Mouse (Mus musculus): Measurements from ENCODE around the gene Mfn1.

- TF ChIP-seq CTCF (IDR thresholded peaks at IDR 0.05; ENCODE audit: low read depth, low read length) (no peak), POLR2A (IDR thresholded peaks at IDR 0.05; ENCODE audit: extremely low read depth, insufficient read depth, low read length) (no peak)
Observed at GRCm38 (mm10) chr3:32494387-32495087, 34.7 kb upstream of the Mfn1 start.

Measured in liver, adult 2 months (tissue).